Mouse (Mus musculus): ENCODE measurements around the gene Vstm2l.

Vstm2l gene

DNA sequence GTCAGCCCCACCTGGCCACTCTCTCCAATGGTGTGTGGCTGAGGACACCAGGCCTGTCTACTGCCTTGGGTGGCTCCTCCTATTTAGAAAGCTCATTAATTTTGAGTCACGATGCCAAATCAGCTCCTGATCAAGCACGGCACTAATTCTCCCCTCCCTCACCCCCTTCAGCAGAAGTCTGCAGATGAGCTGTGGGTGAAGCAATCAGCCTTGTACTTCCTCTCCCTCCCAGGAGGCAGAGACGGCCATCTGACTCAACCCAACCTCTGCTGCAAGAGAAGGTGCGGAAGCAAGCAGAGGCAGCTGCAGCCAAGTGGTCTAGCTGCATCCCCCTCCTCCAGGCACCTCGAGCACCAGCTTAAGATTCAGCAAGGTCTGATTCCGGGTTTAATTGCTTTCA is 76.6 kb downstream of the Vstm2l start:
- DNase-seq (ENCODE audit: low read depth, low spot score) = no peak

DNA sequence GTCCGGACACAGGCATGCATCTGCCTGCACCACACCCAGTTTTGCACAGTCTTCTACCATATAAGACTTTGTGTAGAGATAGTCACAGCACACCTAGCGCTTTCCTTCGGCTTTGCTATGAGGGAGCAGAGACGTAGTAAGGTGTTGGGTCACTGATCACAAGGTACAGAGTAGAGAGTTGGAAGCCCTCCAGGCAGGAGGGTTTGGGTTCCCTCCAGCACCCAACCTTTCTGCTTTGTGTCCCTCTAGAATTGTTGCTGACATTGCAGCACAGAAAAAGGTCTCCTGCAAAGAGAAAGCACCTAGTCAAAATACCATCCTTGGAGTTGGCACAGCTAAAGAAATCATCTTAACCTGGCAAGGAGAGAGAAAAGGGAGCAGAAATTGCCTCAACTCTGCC is 78.0 kb downstream of the Vstm2l start:
- no peak for DNase-seq (ENCODE audit: low read depth, low spot score)
